Mouse (Mus musculus): ENCODE results near the gene Mpp1. TPM values are rescaled to one million over a fixed set of nuclear protein-coding genes. Genes with fewer than 3 reads are reported as not detected.

Mpp1 gene
- polyA plus RNA-seq, 1 experiment from 2014 or later, result 19.6 TPM

Other genes starting within 250 kb of the Mpp1 start
- gene Gab3, start 45.6 kb downstream of the Mpp1 start, polyA plus RNA-seq (2015; fragmentation: Nextera tagmentation; extraction: Ambion mirVana), result 0.96 and 1.0 TPM in 2 replicates
- gene Dkc1, start 35.2 kb downstream of the Mpp1 start, polyA plus RNA-seq (2015; fragmentation: Nextera tagmentation; extraction: Ambion mirVana), result 71.7 and 72.7 TPM in 2 replicates
- not detected in 2 replicates for gene Smim9, start 32.8 kb upstream of the Mpp1 start, polyA plus RNA-seq (2015; fragmentation: Nextera tagmentation; extraction: Ambion mirVana)

Measured in forebrain, embryonic 15.5 days (tissue).